Mouse (Mus musculus): ENCODE data around the gene Tnfsf13b. TPM values are rescaled to one million over a fixed set of nuclear protein-coding genes. Genes with fewer than 3 reads are reported as not detected.

Tnfsf13b gene
- polyA plus RNA-seq (2014; fragmentation: Nextera tagmentation; extraction: Ambion mirVana) = 0.25 and 0.30 TPM in 2 replicates

- ATAC-seq (replicated peaks; ENCODE audit: low FRiP score) = no peak
- no peaks in the 10 kb centered on the region for H3K9me3 ChIP-seq (ENCODE audit: control insufficient read depth, low read length)
- 59% methylated on average over 16 of the region's 16 CpGs for WGBS
- H3K4me3 ChIP-seq (ENCODE audit: low read depth, low read length) = peak within 1 kb of the TSS; percentile 22
- H3K27ac ChIP-seq (ENCODE audit: low read depth, low read length) = no peak within 1 kb of the TSS
- no peaks in the 10 kb centered on the region for H3K36me3 ChIP-seq (ENCODE audit: control insufficient read depth, insufficient read depth, low read length)
- H3K27me3 ChIP-seq (replicated peaks; ENCODE audit: control insufficient read depth, insufficient read depth, low read length) = peaks cover 8% of the 10 kb centered on the region
- no peak for DNase-seq (ENCODE audit: low spot score)
- peak within 1 kb of the TSS; percentile 69 for H3K4me2 ChIP-seq
- no peaks in the 10 kb centered on the region for H3K4me1 ChIP-seq (replicated peaks; ENCODE audit: control insufficient read depth, insufficient read depth, low read length)
- no peak within 1 kb of the TSS for H3K9ac ChIP-seq (ENCODE audit: low read depth, low read length)
These were observed at the start of gene Tnfsf13b for GRCm38 (mm10) chr8:10006156-10006985. TSS of gene Tnfsf13b (plus strand) at chr8:10006467.

GRCm38 (mm10) chr8:9958338-9958737, 47.9 kb upstream of the Tnfsf13b start:
- Histone ChIP-seq H3K9me3 (ENCODE audit: control insufficient read depth, low read length) (no peaks in the 10 kb centered on the region), H3K4me2 (no peak overlapping the region), H3K4me3 (ENCODE audit: low read depth, low read length) (no peak overlapping the region), H3K4me1 (replicated peaks; ENCODE audit: control insufficient read depth, insufficient read depth, low read length) (no peaks in the 10 kb centered on the region), H3K27me3 (replicated peaks; ENCODE audit: control insufficient read depth, insufficient read depth, low read length) (no peaks in the 10 kb centered on the region), H3K27ac (ENCODE audit: low read depth, low read length) (no peak overlapping the region), H3K36me3 (ENCODE audit: control insufficient read depth, insufficient read depth, low read length) (no peaks in the 10 kb centered on the region), H3K9ac (ENCODE audit: low read depth, low read length) (no peak overlapping the region)
- no peak for ATAC-seq (replicated peaks; ENCODE audit: low FRiP score)
- WGBS = 58% methylated on average over 4 of the region's 4 CpGs
- no peak for DNase-seq (ENCODE audit: low spot score)

GRCm38 (mm10) chr8:9959919-9960318, 46.3 kb upstream of the Tnfsf13b start:
- Histone ChIP-seq H3K4me3 (ENCODE audit: low read depth, low read length) (no peak overlapping the region), H3K4me2 (no peak overlapping the region), H3K27me3 (replicated peaks; ENCODE audit: control insufficient read depth, insufficient read depth, low read length) (no peaks in the 10 kb centered on the region), H3K9ac (ENCODE audit: low read depth, low read length) (no peak overlapping the region), H3K4me1 (replicated peaks; ENCODE audit: control insufficient read depth, insufficient read depth, low read length) (no peaks in the 10 kb centered on the region), H3K27ac (ENCODE audit: low read depth, low read length) (no peak overlapping the region), H3K9me3 (ENCODE audit: control insufficient read depth, low read length) (no peaks in the 10 kb centered on the region), H3K36me3 (ENCODE audit: control insufficient read depth, insufficient read depth, low read length) (no peaks in the 10 kb centered on the region)
- DNase-seq (ENCODE audit: low spot score) (no peak), ATAC-seq (replicated peaks; ENCODE audit: low FRiP score) (no peak)
- WGBS = 88% methylated on average over 2 of the region's 2 CpGs

- no peaks in the 10 kb centered on the region for H3K27me3 ChIP-seq (replicated peaks; ENCODE audit: control insufficient read depth, insufficient read depth, low read length)
- no peak overlapping the region for H3K4me3 ChIP-seq (ENCODE audit: low read depth, low read length)
- ATAC-seq (replicated peaks; ENCODE audit: low FRiP score) = no peak
- 93% methylated on average over 9 of the region's 9 CpGs for WGBS
- no peak overlapping the region for H3K27ac ChIP-seq (ENCODE audit: low read depth, low read length)
- H3K9me3 ChIP-seq (ENCODE audit: control insufficient read depth, low read length) = no peaks in the 10 kb centered on the region
- no peak overlapping the region for H3K9ac ChIP-seq (ENCODE audit: low read depth, low read length)
- H3K4me1 ChIP-seq (replicated peaks; ENCODE audit: control insufficient read depth, insufficient read depth, low read length) = no peaks in the 10 kb centered on the region; the same call in 1 of the 2 replicates
- DNase-seq (ENCODE audit: low spot score) = no peak
- H3K4me2 ChIP-seq = no peak overlapping the region
- 0 out of 2 replicates have a peak, but pooled peaks cover 7% of the 10 kb centered on the region for H3K36me3 ChIP-seq (ENCODE audit: control insufficient read depth, insufficient read depth, low read length)
These were observed 34.4 kb upstream of the Tnfsf13b start for GRCm38 (mm10) chr8:9971866-9972265.

- H3K4me3 ChIP-seq (ENCODE audit: low read depth, low read length) = peak overlapping the region; percentile 78
- no peak overlapping the region for H3K9ac ChIP-seq (ENCODE audit: low read depth, low read length)
- peaks cover 16% of the 10 kb centered on the region for H3K4me1 ChIP-seq (replicated peaks; ENCODE audit: control insufficient read depth, insufficient read depth, low read length)
- H3K9me3 ChIP-seq (ENCODE audit: control insufficient read depth, low read length) = no peaks in the 10 kb centered on the region
- H3K27me3 ChIP-seq (replicated peaks; ENCODE audit: control insufficient read depth, insufficient read depth, low read length) = no peaks in the 10 kb centered on the region
- no peak for DNase-seq (ENCODE audit: low spot score)
- H3K27ac ChIP-seq (ENCODE audit: low read depth, low read length) = no peak overlapping the region
- 43% methylated on average over 5 of the region's 5 CpGs for WGBS
- H3K4me2 ChIP-seq = peak overlapping the region; percentile 77
- ATAC-seq (replicated peaks; ENCODE audit: low FRiP score) = no peak
- 0 out of 2 replicates have a peak, but pooled peaks cover 7% of the 10 kb centered on the region for H3K36me3 ChIP-seq (ENCODE audit: control insufficient read depth, insufficient read depth, low read length)
These were observed 31.0 kb upstream of the Tnfsf13b start for GRCm38 (mm10) chr8:9975276-9975675.

GRCm38 (mm10) chr8:9975898-9976611, 30.2 kb upstream of the Tnfsf13b start:
- under 1% methylated on average over 47 of the region's 47 CpGs for WGBS
- Histone ChIP-seq H3K4me2 (peak overlapping the region; percentile 77), H3K9me3 (ENCODE audit: control insufficient read depth, low read length) (no peaks in the 10 kb centered on the region), H3K9ac (ENCODE audit: low read depth, low read length) (peak overlapping the region; percentile 73), H3K4me1 (replicated peaks; ENCODE audit: control insufficient read depth, insufficient read depth, low read length) (peaks cover 16% of the 10 kb centered on the region), H3K36me3 (ENCODE audit: control insufficient read depth, insufficient read depth, low read length) (0 out of 2 replicates have a peak, but pooled peaks cover 7% of the 10 kb centered on the region), H3K27ac (ENCODE audit: low read depth, low read length) (no peak overlapping the region), H3K27me3 (replicated peaks; ENCODE audit: control insufficient read depth, insufficient read depth, low read length) (no peaks in the 10 kb centered on the region), H3K4me3 (ENCODE audit: low read depth, low read length) (peak overlapping the region; percentile 78)
- ATAC-seq (replicated peaks; ENCODE audit: low FRiP score) = peak; percentile 94
- peak; percentile 97 for DNase-seq (ENCODE audit: low spot score)

- Histone ChIP-seq H3K27me3 (replicated peaks; ENCODE audit: control insufficient read depth, insufficient read depth, low read length) (no peaks in the 10 kb centered on the region), H3K36me3 (ENCODE audit: control insufficient read depth, insufficient read depth, low read length) (0 out of 2 replicates have a peak, but pooled peaks cover 3% of the 10 kb centered on the region), H3K4me3 (ENCODE audit: low read depth, low read length) (peak overlapping the region; percentile 87), H3K4me1 (replicated peaks; ENCODE audit: control insufficient read depth, insufficient read depth, low read length) (peaks cover 16% of the 10 kb centered on the region), H3K9ac (ENCODE audit: low read depth, low read length) (peak overlapping the region; percentile 88), H3K4me2 (peak overlapping the region; percentile 92), H3K9me3 (ENCODE audit: control insufficient read depth, low read length) (no peaks in the 10 kb centered on the region), H3K27ac (ENCODE audit: low read depth, low read length) (peak overlapping the region; percentile 64)
- ATAC-seq (replicated peaks; ENCODE audit: low FRiP score) (no peak), DNase-seq (ENCODE audit: low spot score) (no peak)
- WGBS = 41% methylated on average over 15 of the region's 15 CpGs
These were observed 29.3 kb upstream of the Tnfsf13b start for GRCm38 (mm10) chr8:9977016-9977415.

GRCm38 (mm10) chr8:9977573-9978314, 28.5 kb upstream of the Tnfsf13b start, which contains the start of the genes Lig4 and Abhd13:
TSS of gene Lig4 (minus strand) at chr8:9977686.
TSS of gene Abhd13 (plus strand) at chr8:9977707.
- Histone ChIP-seq H3K4me3 (ENCODE audit: low read depth, low read length) (peak within 1 kb of the TSS; percentile 87), H3K27me3 (replicated peaks; ENCODE audit: control insufficient read depth, insufficient read depth, low read length) (no peaks in the 10 kb centered on the region), H3K4me2 (peak within 1 kb of the TSS; percentile 92), H3K9ac (ENCODE audit: low read depth, low read length) (peak within 1 kb of the TSS; percentile 88), H3K4me1 (replicated peaks; ENCODE audit: control insufficient read depth, insufficient read depth, low read length) (peaks cover 16% of the 10 kb centered on the region), H3K36me3 (ENCODE audit: control insufficient read depth, insufficient read depth, low read length) (no peaks in the 10 kb centered on the region), H3K9me3 (ENCODE audit: control insufficient read depth, low read length) (no peaks in the 10 kb centered on the region), H3K27ac (ENCODE audit: low read depth, low read length) (peak within 1 kb of the TSS; percentile 71)
- peak; percentile 73 for ATAC-seq (replicated peaks; ENCODE audit: low FRiP score)
- WGBS = under 1% methylated on average over 59 of the region's 68 CpGs
- DNase-seq (ENCODE audit: low spot score) = peak; percentile 97

Measured in liver, embryonic 11.5 days (tissue).